Comparison of ENCODE assay signal across 8 mouse cellular contexts in genomic region chr3:152713991-152714902, GRCm38 (mm10). TPM values are rescaled to one million over a fixed set of nuclear protein-coding genes. Genes with fewer than 3 reads are reported as not detected.
DNase-seq lines count a peak whose midpoint lies in the region; ATAC-seq lines count a peak whose summit lies in the region.

Pigk (plus strand) TSS chr3:152714100.

- H3K27me3 ChIP-seq in forebrain, embryonic 10.5 days (ENCODE audit: poor library complexity, severe bottlenecking): no peaks in the 10 kb centered on the region
- H3K27me3 ChIP-seq in heart, embryonic 15.5 days: no peaks in the 10 kb centered on the region
- H3K27me3 ChIP-seq in liver, embryonic 15.5 days: no peaks in the 10 kb centered on the region; the same call in 1 of the 2 replicates
- H3K27me3 ChIP-seq in neural tube, embryonic 12.5 days (replicated peaks): no peaks in the 10 kb centered on the region

- peak within 1 kb of the TSS; percentile 77 for H3K9ac ChIP-seq in heart, embryonic 15.5 days
- H3K9ac ChIP-seq in liver, embryonic 15.5 days: peak within 1 kb of the TSS; percentile 77
- peak within 1 kb of the TSS; percentile 81 for H3K9ac ChIP-seq in neural tube, embryonic 12.5 days

- peak within 1 kb of the TSS; percentile 91 for H3K27ac ChIP-seq in forebrain, embryonic 10.5 days
- peak within 1 kb of the TSS; percentile 68 for H3K27ac ChIP-seq in heart, embryonic 15.5 days
- no peak within 1 kb of the TSS; the same call in 1 of the 2 replicates for H3K27ac ChIP-seq in liver, embryonic 15.5 days (replicated peaks)
- no peak within 1 kb of the TSS for H3K27ac ChIP-seq in neural tube, embryonic 12.5 days

- H3K4me1 ChIP-seq in forebrain, embryonic 10.5 days: peaks cover 12% of the 10 kb centered on the region
- H3K4me1 ChIP-seq in heart, embryonic 15.5 days (replicated peaks): peaks cover 7% of the 10 kb centered on the region; the same call in 1 of the 2 replicates
- H3K4me1 ChIP-seq in liver, embryonic 15.5 days (replicated peaks): peaks cover 14% of the 10 kb centered on the region
- H3K4me1 ChIP-seq in neural tube, embryonic 12.5 days: peaks cover 13% of the 10 kb centered on the region

- no peaks in the 10 kb centered on the region for H3K36me3 ChIP-seq in forebrain, embryonic 10.5 days (replicated peaks)
- no peaks in the 10 kb centered on the region for H3K36me3 ChIP-seq in heart, embryonic 15.5 days
- H3K36me3 ChIP-seq in liver, embryonic 15.5 days (replicated peaks): 0 out of 2 replicates have a peak, but pooled peaks cover 2% of the 10 kb centered on the region
- H3K36me3 ChIP-seq in neural tube, embryonic 12.5 days: no peaks in the 10 kb centered on the region

- peak; percentile 93 for ATAC-seq in CD4-positive, CD25-positive, alpha-beta regulatory T cell, adult 4 months
- peak; percentile 85 for ATAC-seq in heart, embryonic 15.5 days (replicated peaks; ENCODE audit: insufficient number of reproducible peaks, insufficient read depth, low FRiP score, low read depth)
- peak; percentile 84 for ATAC-seq in liver, embryonic 15.5 days (ENCODE audit: insufficient read depth)
- peak; percentile 91 for ATAC-seq in neural tube, embryonic 12.5 days (ENCODE audit: low FRiP score, low read depth)

- peak; percentile 83 for DNase-seq in c-Kit-negative CD71-positive TER-119-positive erythroid progenitor cells, embryonic 14.5 days (ENCODE audit: low read depth, low spot score)
- DNase-seq in forebrain, embryonic 10.5 days (ENCODE audit: extremely low spot score, low spot score): peak; percentile 89
- peak; percentile 90 to 94 for DNase-seq in kidney, postnatal 36 days
- DNase-seq in telencephalon, adult 2 months (ENCODE audit: low read depth, low spot score): peak; percentile 78

- WGBS in forebrain, embryonic 10.5 days: under 1% methylated on average over 48 of the region's 48 CpGs
- WGBS in heart, embryonic 15.5 days: under 1% methylated on average over 48 of the region's 48 CpGs
- under 1% methylated on average over 48 of the region's 48 CpGs for WGBS in liver, embryonic 15.5 days (ENCODE audit: insufficient replicate concordance)
- under 1% methylated on average over 48 of the region's 48 CpGs for WGBS in neural tube, embryonic 12.5 days

- no peaks in the 10 kb centered on the region for H3K9me3 ChIP-seq in forebrain, embryonic 10.5 days
- H3K9me3 ChIP-seq in heart, embryonic 15.5 days (replicated peaks): no peaks in the 10 kb centered on the region
- H3K9me3 ChIP-seq in liver, embryonic 15.5 days (replicated peaks): no peaks in the 10 kb centered on the region
- H3K9me3 ChIP-seq in neural tube, embryonic 12.5 days: no peaks in the 10 kb centered on the region

- H3K4me3 ChIP-seq in forebrain, embryonic 10.5 days: peak within 1 kb of the TSS; percentile 96
- H3K4me3 ChIP-seq in heart, embryonic 15.5 days: peak within 1 kb of the TSS; percentile 91
- peak within 1 kb of the TSS; percentile 81 for H3K4me3 ChIP-seq in liver, embryonic 15.5 days (replicated peaks)
- peak within 1 kb of the TSS; percentile 85 for H3K4me3 ChIP-seq in neural tube, embryonic 12.5 days

- peak within 1 kb of the TSS; percentile 82 for H3K4me2 ChIP-seq in heart, embryonic 15.5 days
- peak within 1 kb of the TSS; percentile 75 for H3K4me2 ChIP-seq in liver, embryonic 15.5 days
- peak within 1 kb of the TSS; percentile 84 for H3K4me2 ChIP-seq in neural tube, embryonic 12.5 days (replicated peaks)

RNA-seq across cellular contexts. Expression of gene Pigk, which starts in this region (rescaled TPM):
- 10 to 100 TPM; 51.1 to 60.6 TPM for polyA plus RNA-seq in CD4-positive, CD25-positive, alpha-beta regulatory T cell, adult 4 months (2017; shearing (Covaris generic))
- 31.9 and 38.4 TPM in 2 replicates for polyA plus RNA-seq in forebrain, embryonic 10.5 days (2016; fragmentation: Nextera tagmentation; extraction: Ambion mirVana)
- polyA plus RNA-seq in heart, embryonic 15.5 days (2015; fragmentation: Nextera tagmentation; extraction: Ambion mirVana): 32.5 and 36.9 TPM in 2 replicates
- 20.6 and 23.5 TPM in 2 replicates for polyA plus RNA-seq in liver, embryonic 15.5 days (2015; fragmentation: Nextera tagmentation; extraction: Ambion mirVana)
- polyA plus RNA-seq in neural tube, embryonic 12.5 days (2016; fragmentation: Nextera tagmentation; extraction: Ambion mirVana): 37.8 and 45.9 TPM in 2 replicates

Comparison
In these comparisons a context has a peak if more than half of its experiments do, and no peak if none do; other contexts are left out.
1. H3K27ac ChIP-seq: peak in forebrain, embryonic 10.5 days (single experiment) and heart, embryonic 15.5 days (single experiment); none in liver, embryonic 15.5 days (single experiment) and neural tube, embryonic 12.5 days (single experiment).
2. Peak in every context shown above with its lines, with median percentiles within 50 percentile points of each other: ATAC-seq, DNase-seq, H3K4me3 ChIP-seq, H3K4me2 ChIP-seq and H3K9ac ChIP-seq.